Mouse (Mus musculus): ENCODE data around the gene Smoc1.

- TF ChIP-seq EP300 (IDR thresholded peaks at IDR 0.05; ENCODE audit: insufficient read depth, low read depth, low read length) = no peak
- no peak for TF ChIP-seq CTCF (IDR thresholded peaks at IDR 0.05)
- no peak for TF ChIP-seq POLR2A (IDR thresholded peaks at IDR 0.05; ENCODE audit: insufficient read depth, low read depth, low read length)
Measured at GRCm38 (mm10) chr12:81163131-81163530, 136.5 kb downstream of the Smoc1 start.
